Mouse (Mus musculus) forebrain, embryonic 15.5 days (tissue): ENCODE measurements at regions not wholly inside any gene's neighbourhood (a gene's known extent, or its start where the extent isn't known, plus 50 kb on each side); places are given as distances from the start of the nearest gene placed in this dataset.

Experiments
- ATAC-seq: fragments of 200-750 bp; cut with Nextera tagmentation; replicated peaks from 2 replicates; pipeline ENCODE4 v1.8.0; 2017; ENCODE audit warnings: mild to moderate bottlenecking, moderate TSS enrichment, moderate library complexity
- H3K27ac ChIP-seq: fragments of 300-500 bp; sonication (generic); replicated peaks from 2 replicates; pipeline ENCODE4 v1.5.1; 2015; ENCODE audit warnings: mild to moderate bottlenecking, inconsistent platforms
- H3K27me3 ChIP-seq: fragments of 300-500 bp; sonication (generic); 2 replicates; pipeline ENCODE4 v1.6.1; 2015; ENCODE audit warnings: inconsistent platforms
- H3K36me3 ChIP-seq: fragments of 300-500 bp; sonication (generic); 2 replicates; pipeline ENCODE4 v1.6.1; 2015; ENCODE audit warnings: mild to moderate bottlenecking, inconsistent platforms
- H3K4me1 ChIP-seq: fragments of 300-500 bp; sonication (generic); 2 replicates; pipeline ENCODE4 v1.6.1; 2015; ENCODE audit warnings: inconsistent platforms
- H3K4me2 ChIP-seq: fragments of 300-500 bp; sonication (generic); replicated peaks from 2 replicates; pipeline ENCODE4 v1.6.1; 2015; ENCODE audit warnings: mild to moderate bottlenecking, inconsistent platforms
- H3K4me3 ChIP-seq: fragments of 300-500 bp; sonication (generic); 2 replicates; pipeline ENCODE4 v1.5.1; 2015; ENCODE audit warnings: mild to moderate bottlenecking, inconsistent platforms
- H3K9ac ChIP-seq: fragments of 300-500 bp; sonication (generic); replicated peaks from 2 replicates; pipeline ENCODE4 v1.6.1; 2015; ENCODE audit warnings: mild to moderate bottlenecking, inconsistent platforms
- H3K9me3 ChIP-seq: fragments of 300-500 bp; sonication (generic); 2 replicates; pipeline ENCODE4 v1.6.1; 2016; ENCODE audit warnings: inconsistent platforms
- WGBS: fragments of 180-500 bp; shearing (Covaris S2); methylation state at CpG from one replicate; pipeline ENCODE4 v1.1.7; 2015; ENCODE audit warnings: mixed read lengths; 5-methylcytosine and 5-hydroxymethylcytosine counted together

GRCm38 (mm10) chr3:35358541-35358940 lies 395.4 kb upstream of the Atp11b start:
- H3K4me1 ChIP-seq: peaks cover 22% of the 10 kb centered on the region
- no peak overlapping the region for H3K9ac ChIP-seq
- H3K4me3 ChIP-seq: no peak overlapping the region
- 36% methylated on average over 6 of the region's 6 CpGs for WGBS
- no peak for ATAC-seq
- no peaks in the 10 kb centered on the region for H3K27me3 ChIP-seq
- no peak overlapping the region for H3K27ac ChIP-seq
- no peaks in the 10 kb centered on the region for H3K36me3 ChIP-seq
- no peak overlapping the region for H3K4me2 ChIP-seq
- H3K9me3 ChIP-seq: no peaks in the 10 kb centered on the region

- WGBS: 58% methylated on average over 8 of the region's 8 CpGs
- ATAC-seq: no peak
- Histone ChIP-seq H3K36me3 (no peaks in the 10 kb centered on the region), H3K4me1 (peaks cover 17% of the 10 kb centered on the region), H3K9ac (no peak overlapping the region), H3K9me3 (no peaks in the 10 kb centered on the region), H3K4me2 (no peak overlapping the region), H3K4me3 (no peak overlapping the region), H3K27ac (no peak overlapping the region), H3K27me3 (no peaks in the 10 kb centered on the region)
These were observed 394.6 kb upstream of the Atp11b start for GRCm38 (mm10) chr3:35359288-35359687.

GRCm38 (mm10) chr3:35360515-35360914 lies 393.4 kb upstream of the Atp11b start:
- Histone ChIP-seq H3K36me3 (no peaks in the 10 kb centered on the region), H3K4me1 (peaks cover 15% of the 10 kb centered on the region; the same call in 1 of the 2 replicates), H3K4me2 (no peak overlapping the region), H3K9me3 (no peaks in the 10 kb centered on the region), H3K9ac (no peak overlapping the region), H3K4me3 (no peak overlapping the region), H3K27me3 (no peaks in the 10 kb centered on the region), H3K27ac (no peak overlapping the region)
- ATAC-seq: no peak

- ATAC-seq: no peak
- H3K27ac ChIP-seq: no peak overlapping the region
- no peak overlapping the region for H3K4me2 ChIP-seq
- no peaks in the 10 kb centered on the region for H3K9me3 ChIP-seq
- no peaks in the 10 kb centered on the region for H3K36me3 ChIP-seq
- 84% methylated on average over 2 of the region's 2 CpGs for WGBS
- peaks cover 15% of the 10 kb centered on the region; the same call in 1 of the 2 replicates for H3K4me1 ChIP-seq
- H3K4me3 ChIP-seq: no peak overlapping the region
- no peak overlapping the region for H3K9ac ChIP-seq
- no peaks in the 10 kb centered on the region for H3K27me3 ChIP-seq
These were observed 392.8 kb upstream of the Atp11b start for GRCm38 (mm10) chr3:35361086-35361485.

- WGBS: 88% methylated on average over 6 of the region's 6 CpGs
- no peak overlapping the region for H3K27ac ChIP-seq
- H3K9me3 ChIP-seq: no peaks in the 10 kb centered on the region
- no peak overlapping the region for H3K4me2 ChIP-seq
- ATAC-seq: no peak
- no peaks in the 10 kb centered on the region for H3K36me3 ChIP-seq
- peaks cover 5% of the 10 kb centered on the region; the same call in 1 of the 2 replicates for H3K4me1 ChIP-seq
- H3K27me3 ChIP-seq: no peaks in the 10 kb centered on the region
- H3K4me3 ChIP-seq: no peak overlapping the region
- H3K9ac ChIP-seq: no peak overlapping the region
These were observed 388.5 kb upstream of the Atp11b start for GRCm38 (mm10) chr3:35365431-35365830.

GRCm38 (mm10) chr3:35372276-35372675 lies 381.6 kb upstream of the Atp11b start:
- Histone ChIP-seq H3K27ac (no peak overlapping the region), H3K27me3 (no peaks in the 10 kb centered on the region), H3K4me1 (no peaks in the 10 kb centered on the region), H3K36me3 (no peaks in the 10 kb centered on the region), H3K9me3 (no peaks in the 10 kb centered on the region), H3K9ac (no peak overlapping the region), H3K4me3 (no peak overlapping the region), H3K4me2 (no peak overlapping the region)
- ATAC-seq: no peak
- 76% methylated on average over 1 of the region's 1 CpGs for WGBS

- no peaks in the 10 kb centered on the region for H3K27me3 ChIP-seq
- no peak overlapping the region for H3K4me2 ChIP-seq
- no peaks in the 10 kb centered on the region for H3K4me1 ChIP-seq
- H3K9me3 ChIP-seq: no peaks in the 10 kb centered on the region
- H3K4me3 ChIP-seq: no peak overlapping the region
- H3K27ac ChIP-seq: no peak overlapping the region
- no peak for ATAC-seq
- H3K9ac ChIP-seq: no peak overlapping the region
- no peaks in the 10 kb centered on the region for H3K36me3 ChIP-seq
- WGBS: 79% methylated on average over 5 of the region's 5 CpGs
These were observed 366.5 kb upstream of the Atp11b start for GRCm38 (mm10) chr3:35387386-35387785.

GRCm38 (mm10) chr3:35392657-35393056 lies 361.2 kb upstream of the Atp11b start:
- no peak for ATAC-seq
- no peak overlapping the region for H3K9ac ChIP-seq
- H3K9me3 ChIP-seq: no peaks in the 10 kb centered on the region
- H3K4me2 ChIP-seq: no peak overlapping the region
- H3K4me1 ChIP-seq: no peaks in the 10 kb centered on the region
- no peak overlapping the region for H3K4me3 ChIP-seq
- H3K27ac ChIP-seq: no peak overlapping the region
- no peaks in the 10 kb centered on the region for H3K36me3 ChIP-seq
- 84% methylated on average over 2 of the region's 2 CpGs for WGBS
- H3K27me3 ChIP-seq: no peaks in the 10 kb centered on the region

- H3K4me2 ChIP-seq: no peak overlapping the region
- no peak for ATAC-seq
- H3K27me3 ChIP-seq: no peaks in the 10 kb centered on the region
- no peaks in the 10 kb centered on the region for H3K36me3 ChIP-seq
- peaks cover 13% of the 10 kb centered on the region for H3K4me1 ChIP-seq
- 78% methylated on average over 6 of the region's 6 CpGs for WGBS
- no peak overlapping the region for H3K4me3 ChIP-seq
- no peak overlapping the region for H3K27ac ChIP-seq
- H3K9me3 ChIP-seq: no peaks in the 10 kb centered on the region
- no peak overlapping the region for H3K9ac ChIP-seq
These were observed 353.7 kb upstream of the Atp11b start for GRCm38 (mm10) chr3:35400213-35400612.

- WGBS: 91% methylated on average over 10 of the region's 10 CpGs
- no peak for ATAC-seq
- peaks cover 25% of the 10 kb centered on the region for H3K4me1 ChIP-seq
These were observed 351.2 kb upstream of the Atp11b start for GRCm38 (mm10) chr3:35402666-35403065.

GRCm38 (mm10) chr3:35403952-35404351 lies 350.0 kb upstream of the Atp11b start:
- Histone ChIP-seq H3K27me3 (no peaks in the 10 kb centered on the region), H3K4me3 (no peak overlapping the region), H3K36me3 (no peaks in the 10 kb centered on the region), H3K27ac (peak overlapping the region; percentile 80; the same call in 1 of the 2 replicates), H3K9me3 (no peaks in the 10 kb centered on the region), H3K4me1 (peaks cover 25% of the 10 kb centered on the region), H3K4me2 (no peak overlapping the region), H3K9ac (no peak overlapping the region)
- 35% methylated on average over 5 of the region's 5 CpGs for WGBS
- no peak for ATAC-seq

More at GRCm38 (mm10) chr3:35402666-35403065, 351.2 kb upstream of the Atp11b start:
- H3K27me3 ChIP-seq: no peaks in the 10 kb centered on the region
- H3K27ac ChIP-seq: peak overlapping the region; percentile 27; the same call in 1 of the 2 replicates
- no peaks in the 10 kb centered on the region for H3K36me3 ChIP-seq
- H3K4me3 ChIP-seq: no peak overlapping the region
- H3K9ac ChIP-seq: no peak overlapping the region
- H3K4me2 ChIP-seq: no peak overlapping the region
- H3K9me3 ChIP-seq: no peaks in the 10 kb centered on the region

GRCm38 (mm10) chr3:35404492-35405390 lies 349.2 kb upstream of the Atp11b start:
- no peak overlapping the region for H3K9ac ChIP-seq

More at GRCm38 (mm10) chr3:35404492-35405390, 349.2 kb upstream of the Atp11b start:
- 2% methylated on average over 10 of the region's 10 CpGs for WGBS
- Histone ChIP-seq H3K9me3 (no peaks in the 10 kb centered on the region), H3K4me3 (no peak overlapping the region), H3K27ac (peak overlapping the region; percentile 80), H3K27me3 (no peaks in the 10 kb centered on the region), H3K4me2 (peak overlapping the region; percentile 18), H3K4me1 (peaks cover 25% of the 10 kb centered on the region), H3K36me3 (no peaks in the 10 kb centered on the region)
- ATAC-seq: peak; percentile 62
